Mouse (Mus musculus): ENCODE results near the gene Jhy.

DNA sequence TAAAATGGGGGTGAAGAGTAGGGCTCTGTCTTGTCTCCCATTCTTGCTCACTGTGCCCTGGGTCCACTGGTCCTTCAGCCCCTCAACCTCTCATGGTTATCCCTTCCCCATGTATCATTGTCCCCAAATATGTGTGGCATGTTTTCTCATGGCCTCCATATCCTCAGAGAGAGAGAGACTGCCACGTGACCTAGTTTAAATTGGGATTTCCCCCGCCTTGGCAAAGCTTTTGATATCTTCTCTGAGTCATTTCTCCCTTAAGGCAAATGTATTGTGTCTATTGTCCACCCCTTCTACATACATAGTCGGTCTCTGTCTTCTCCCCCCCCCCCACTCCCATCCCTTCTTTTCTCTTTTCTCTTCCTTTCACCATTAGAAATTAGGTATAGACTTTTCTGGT is 30.6 kb downstream of the Jhy start:
- TF ChIP-seq POLR2A (IDR thresholded peaks at IDR 0.05; ENCODE audit: insufficient read depth, low read depth, low read length) (no peak), CTCF (IDR thresholded peaks at IDR 0.05; ENCODE audit: insufficient read depth, low read depth, low read length) (no peak)

Data from olfactory bulb, adult 2 months (tissue).